8 mouse cellular contexts compared by ENCODE assay signal in the genomic region with DNA sequence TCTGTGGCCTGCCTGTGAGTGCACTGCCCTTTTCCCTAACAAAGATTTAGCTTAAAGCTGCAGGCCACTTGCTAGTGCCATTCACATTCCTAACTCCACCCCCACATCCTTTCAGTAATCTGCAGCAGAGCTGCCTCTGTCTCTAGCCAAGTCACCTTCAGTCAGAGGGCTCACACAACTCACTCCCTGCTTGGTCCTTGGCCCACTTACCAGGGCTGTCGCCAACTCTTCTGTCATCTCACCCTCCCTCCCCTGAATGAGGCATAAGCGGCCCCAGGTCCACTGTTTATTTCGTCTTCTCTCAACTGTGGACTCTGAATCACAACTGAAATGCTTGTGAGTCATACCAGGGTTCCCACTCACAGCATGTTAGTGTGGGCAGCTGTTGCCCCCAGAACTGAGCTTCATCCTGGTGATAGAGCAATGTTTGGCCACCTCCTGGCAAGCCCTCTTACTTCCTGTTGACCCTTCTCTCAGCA.
DNase-seq lines count a peak whose midpoint lies in the region; ATAC-seq lines count a peak whose summit lies in the region.

No protein-coding gene starts in this region.

- no peak overlapping the region for H3K4me2 ChIP-seq in hindbrain, embryonic 16.5 days (ENCODE audit: low read length)
- no peak overlapping the region for H3K4me2 ChIP-seq in hindbrain, embryonic 14.5 days (replicated peaks)
- no peak overlapping the region for H3K4me2 ChIP-seq in heart, embryonic 16.5 days (ENCODE audit: low read depth, low read length)
- H3K4me2 ChIP-seq in limb, embryonic 11.5 days (ENCODE audit: low read depth, severe bottlenecking), result no peak overlapping the region

- no peaks in the 10 kb centered on the region for H3K36me3 ChIP-seq in hindbrain, embryonic 16.5 days (ENCODE audit: control insufficient read depth, insufficient read depth, low read length)
- H3K36me3 ChIP-seq in hindbrain, embryonic 14.5 days (replicated peaks; ENCODE audit: control insufficient read depth, insufficient read depth), result no peaks in the 10 kb centered on the region
- no peaks in the 10 kb centered on the region for H3K36me3 ChIP-seq in heart, embryonic 16.5 days (ENCODE audit: control insufficient read depth, insufficient read depth)
- H3K36me3 ChIP-seq in limb, embryonic 11.5 days (ENCODE audit: control insufficient read depth, insufficient read depth, low read length), result no peaks in the 10 kb centered on the region

- 47% methylated on average over 3 of the region's 3 CpGs for WGBS in hindbrain, embryonic 16.5 days
- WGBS in hindbrain, embryonic 14.5 days, result 31% methylated on average over 3 of the region's 3 CpGs
- 5% methylated on average over 3 of the region's 3 CpGs for WGBS in heart, embryonic 16.5 days
- WGBS in limb, embryonic 11.5 days, result 47% methylated on average over 3 of the region's 3 CpGs

- no peaks in the 10 kb centered on the region for H3K27me3 ChIP-seq in hindbrain, embryonic 16.5 days (replicated peaks; ENCODE audit: control insufficient read depth, insufficient read depth, low read length)
- H3K27me3 ChIP-seq in hindbrain, embryonic 14.5 days (ENCODE audit: control insufficient read depth, insufficient read depth, low read length), result no peaks in the 10 kb centered on the region
- no peaks in the 10 kb centered on the region for H3K27me3 ChIP-seq in heart, embryonic 16.5 days (ENCODE audit: control insufficient read depth, insufficient read depth, low read length)
- H3K27me3 ChIP-seq in limb, embryonic 11.5 days (ENCODE audit: control insufficient read depth, insufficient read depth, low read length), result no peaks in the 10 kb centered on the region

- H3K9ac ChIP-seq in hindbrain, embryonic 16.5 days (ENCODE audit: low read depth, low read length), result no peak overlapping the region
- H3K9ac ChIP-seq in hindbrain, embryonic 14.5 days, result no peak overlapping the region
- no peak overlapping the region for H3K9ac ChIP-seq in heart, embryonic 16.5 days (ENCODE audit: low read length)
- no peak overlapping the region for H3K9ac ChIP-seq in limb, embryonic 11.5 days (ENCODE audit: low read length)

- 0 out of 2 replicates have a peak, but pooled peaks cover 3% of the 10 kb centered on the region for H3K4me1 ChIP-seq in hindbrain, embryonic 16.5 days (ENCODE audit: control insufficient read depth, insufficient read depth, low read depth, low read length)
- no peaks in the 10 kb centered on the region for H3K4me1 ChIP-seq in hindbrain, embryonic 14.5 days (replicated peaks; ENCODE audit: control insufficient read depth, insufficient read depth, low read length)
- H3K4me1 ChIP-seq in heart, embryonic 16.5 days (ENCODE audit: control insufficient read depth, insufficient read depth, low read length), result peaks cover 14% of the 10 kb centered on the region
- H3K4me1 ChIP-seq in limb, embryonic 11.5 days (ENCODE audit: control insufficient read depth, insufficient read depth, low read length), result peaks cover 11% of the 10 kb centered on the region

- no peak overlapping the region for H3K27ac ChIP-seq in hindbrain, embryonic 16.5 days (ENCODE audit: low read depth, low read length)
- H3K27ac ChIP-seq in hindbrain, embryonic 14.5 days, result no peak overlapping the region
- peak overlapping the region; percentile 75 for H3K27ac ChIP-seq in heart, embryonic 16.5 days (ENCODE audit: low read length)
- H3K27ac ChIP-seq in limb, embryonic 11.5 days (replicated peaks; ENCODE audit: low read depth, low read length), result 0 out of 2 replicates have a peak overlapping the region, but pooled peaks have one; percentile 26

- H3K4me3 ChIP-seq in hindbrain, embryonic 16.5 days (ENCODE audit: low read length), result no peak overlapping the region
- H3K4me3 ChIP-seq in hindbrain, embryonic 14.5 days (replicated peaks; ENCODE audit: low read length), result no peak overlapping the region
- no peak overlapping the region for H3K4me3 ChIP-seq in heart, embryonic 16.5 days (ENCODE audit: low read length)
- no peak overlapping the region for H3K4me3 ChIP-seq in limb, embryonic 11.5 days (ENCODE audit: low read depth, low read length)

- DNase-seq in hindbrain, embryonic 14.5 days (ENCODE audit: low spot score), result no peak
- DNase-seq in R1 (ENCODE audit: low read depth, low spot score), result peak; percentile 7
- DNase-seq in fat pad, adult 2 months (ENCODE audit: extremely low read depth, low read depth, low spot score), result peak; percentile 30
- DNase-seq in limb, embryonic 11.5 days (ENCODE audit: low spot score), result no peak
- DNase-seq in telencephalon, adult 2 months (ENCODE audit: low read depth, low spot score), result peak; percentile 19
- no peak for DNase-seq in testis, postnatal 14 days (ENCODE audit: low spot score)

- no peaks in the 10 kb centered on the region for H3K9me3 ChIP-seq in hindbrain, embryonic 16.5 days (ENCODE audit: control insufficient read depth, low read length)
- H3K9me3 ChIP-seq in hindbrain, embryonic 14.5 days (ENCODE audit: control insufficient read depth, low read length), result no peaks in the 10 kb centered on the region
- no peaks in the 10 kb centered on the region for H3K9me3 ChIP-seq in heart, embryonic 16.5 days (replicated peaks; ENCODE audit: control insufficient read depth, low read length)
- no peaks in the 10 kb centered on the region for H3K9me3 ChIP-seq in limb, embryonic 11.5 days (ENCODE audit: control insufficient read depth, low read length)

- ATAC-seq in hindbrain, embryonic 16.5 days, result peak; percentile 71; the same call in 1 of the 2 replicates
- ATAC-seq in hindbrain, embryonic 14.5 days (ENCODE audit: low FRiP score), result no peak
- peak; percentile 82 for ATAC-seq in heart, embryonic 16.5 days (replicated peaks; ENCODE audit: extremely low read depth, insufficient read depth, low FRiP score)
- ATAC-seq in limb, embryonic 11.5 days (ENCODE audit: insufficient number of reproducible peaks, low FRiP score, low TSS enrichment, low read depth), result no peak

Comparison
In these comparisons a context has a peak if more than half of its experiments do, and no peak if none do; other contexts are left out.
1. ATAC-seq: peak in hindbrain, embryonic 16.5 days (single experiment) and heart, embryonic 16.5 days (single experiment); none in hindbrain, embryonic 14.5 days (single experiment) and limb, embryonic 11.5 days (single experiment).
2. H3K27ac ChIP-seq: peak in heart, embryonic 16.5 days (single experiment) and limb, embryonic 11.5 days (single experiment); none in hindbrain, embryonic 16.5 days (single experiment) and hindbrain, embryonic 14.5 days (single experiment).
3. DNase-seq: peak in R1 (single experiment), fat pad, adult 2 months (single experiment) and telencephalon, adult 2 months (single experiment); none in hindbrain, embryonic 14.5 days (single experiment), limb, embryonic 11.5 days (single experiment) and testis, postnatal 14 days (single experiment).